Mouse (Mus musculus) embryonic facial prominence, embryonic 13.5 days (tissue): ENCODE results near the gene Zfp711. TPM values are rescaled to one million over a fixed set of nuclear protein-coding genes. Genes with fewer than 3 reads are reported as not detected.

ENCODE experiments used
- ATAC-seq: fragments of 200-750 bp; cut with Nextera tagmentation; 2 replicates; pipeline ENCODE4 v1.8.0; 2017; ENCODE audit warnings: low read depth; ENCODE audit not compliant: insufficient number of reproducible peaks, insufficient read depth, low FRiP score, low TSS enrichment
- H3K27ac ChIP-seq: fragments of 300-500 bp; sonication (generic); 2 replicates; pipeline ENCODE4 v1.5.1; 2015; ENCODE audit warnings: moderate library complexity, mild to moderate bottlenecking, inconsistent platforms
- H3K27me3 ChIP-seq: fragments of 300-500 bp; sonication (generic); 2 replicates; pipeline ENCODE4 v1.6.1; 2015; ENCODE audit warnings: mild to moderate bottlenecking, inconsistent platforms
- H3K36me3 ChIP-seq: fragments of 300-500 bp; sonication (generic); 2 replicates; pipeline ENCODE4 v1.6.1; 2015; ENCODE audit warnings: mild to moderate bottlenecking, inconsistent platforms
- H3K4me1 ChIP-seq: fragments of 300-500 bp; sonication (generic); 2 replicates; pipeline ENCODE4 v1.6.1; 2015; ENCODE audit warnings: inconsistent platforms
- H3K4me2 ChIP-seq: fragments of 300-500 bp; sonication (generic); 2 replicates; pipeline ENCODE4 v1.6.1; 2015; ENCODE audit warnings: moderate library complexity, mild to moderate bottlenecking, inconsistent platforms
- H3K4me3 ChIP-seq: fragments of 300-500 bp; sonication (generic); 2 replicates; pipeline ENCODE4 v1.5.1; 2015; ENCODE audit warnings: mild to moderate bottlenecking, inconsistent platforms
- H3K9ac ChIP-seq: fragments of 300-500 bp; sonication (generic); 2 replicates; pipeline ENCODE4 v1.6.1; 2015; ENCODE audit warnings: mild to moderate bottlenecking, inconsistent platforms
- H3K9me3 ChIP-seq: fragments of 300-500 bp; sonication (generic); 2 replicates; pipeline ENCODE4 v1.6.1; 2016; ENCODE audit warnings: inconsistent platforms
- WGBS: fragments of 180-500 bp; shearing (Covaris S2); methylation state at CpG from one replicate; pipeline ENCODE4 v1.1.7; 2015; ENCODE audit warnings: mixed read lengths; 5-methylcytosine and 5-hydroxymethylcytosine counted together
- polyA plus RNA-seq: library from polyadenylated mRNA; unstranded; fragments of >200 nt; fragmentation: Nextera tagmentation; extraction: Ambion mirVana; gene quantifications from 2 replicates; pipeline ENCODE4 v1.2.1, GENCODE M21; 2015

Gene Zfp711
- 17.9 and 20.4 TPM in 2 replicates for polyA plus RNA-seq

DNA sequence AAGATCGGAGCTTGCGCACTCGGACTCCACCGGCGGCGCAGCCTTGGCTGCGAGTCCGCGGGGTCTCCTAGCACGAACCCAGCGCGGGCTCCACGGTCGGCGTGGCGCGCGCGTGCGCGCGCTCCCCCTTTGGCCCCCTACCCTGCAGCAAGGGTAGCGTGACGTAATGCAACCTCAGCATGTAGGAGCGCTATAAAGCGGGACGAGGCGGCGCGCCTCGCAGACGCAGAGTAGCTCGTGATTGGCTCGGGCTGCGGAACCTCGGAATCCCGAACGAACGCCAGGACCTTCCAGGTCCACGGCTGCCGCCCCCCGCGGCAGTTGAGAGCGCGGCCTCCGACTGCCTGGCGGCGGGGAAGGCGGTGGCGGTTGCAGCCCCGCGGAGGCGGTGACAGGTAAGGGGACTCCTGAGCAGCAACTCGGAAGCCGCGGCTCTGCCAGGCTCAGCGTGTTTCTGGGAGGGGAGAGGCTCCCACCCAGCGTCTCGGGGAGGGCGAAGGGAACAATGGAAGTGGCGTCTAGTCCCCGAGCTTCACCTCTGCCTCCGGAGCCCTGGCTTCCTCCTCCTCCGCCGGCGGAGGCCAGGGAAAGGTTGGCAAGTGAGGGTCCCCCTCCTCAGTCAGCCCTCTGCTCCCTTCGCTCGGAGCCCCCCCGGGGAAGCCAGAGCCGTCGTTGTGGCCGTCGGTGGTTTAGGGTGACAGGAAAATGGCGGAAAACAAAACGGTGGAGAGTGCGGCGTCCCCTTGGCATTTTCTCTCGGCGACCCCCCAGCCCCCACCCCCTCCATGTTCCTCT, at the start of gene Zfp711:
TSS of gene Zfp711 (plus strand) at position 16 of the 795 bp plus-strand sequence.
- H3K4me1 ChIP-seq = no peaks in the 10 kb centered on the region
- H3K27me3 ChIP-seq = no peaks in the 10 kb centered on the region
- peak within 1 kb of the TSS; percentile 56 for H3K4me2 ChIP-seq
- ATAC-seq = peak; percentile 97
- H3K27ac ChIP-seq = peak within 1 kb of the TSS; percentile 83
- no peaks in the 10 kb centered on the region for H3K36me3 ChIP-seq
- H3K4me3 ChIP-seq = peak within 1 kb of the TSS; percentile 63
- H3K9ac ChIP-seq = peak within 1 kb of the TSS; percentile 81
- WGBS = 25% methylated on average over 77 of the region's 79 CpGs
- H3K9me3 ChIP-seq = no peaks in the 10 kb centered on the region

DNA sequence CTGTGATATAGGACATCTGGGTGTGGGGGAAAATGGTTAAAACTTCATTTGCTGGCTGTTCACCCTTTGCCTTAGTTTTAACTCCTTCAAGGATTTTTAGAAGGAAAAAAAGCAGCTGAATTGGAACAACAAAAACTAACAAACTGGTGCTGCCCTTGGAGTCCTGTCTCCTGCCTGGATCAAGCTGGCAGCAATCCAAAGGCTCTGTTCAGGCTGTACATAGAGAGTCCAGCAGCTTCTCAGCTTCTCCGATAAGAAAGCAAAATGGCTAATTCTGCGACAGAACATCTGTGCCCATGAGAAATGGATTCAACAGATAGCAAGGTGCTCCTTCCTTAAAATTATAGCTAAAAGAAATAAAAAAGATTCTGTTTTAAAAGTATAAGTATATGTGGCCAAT, 32.6 kb upstream of the Zfp711 start:
- Histone ChIP-seq H3K27me3 (no peaks in the 10 kb centered on the region), H3K27ac (no peak overlapping the region), H3K36me3 (no peaks in the 10 kb centered on the region), H3K9ac (no peak overlapping the region), H3K4me3 (no peak overlapping the region), H3K4me1 (no peaks in the 10 kb centered on the region), H3K9me3 (no peaks in the 10 kb centered on the region), H3K4me2 (no peak overlapping the region)
- WGBS = 84% methylated on average over 2 of the region's 2 CpGs
- no peak for ATAC-seq

DNA sequence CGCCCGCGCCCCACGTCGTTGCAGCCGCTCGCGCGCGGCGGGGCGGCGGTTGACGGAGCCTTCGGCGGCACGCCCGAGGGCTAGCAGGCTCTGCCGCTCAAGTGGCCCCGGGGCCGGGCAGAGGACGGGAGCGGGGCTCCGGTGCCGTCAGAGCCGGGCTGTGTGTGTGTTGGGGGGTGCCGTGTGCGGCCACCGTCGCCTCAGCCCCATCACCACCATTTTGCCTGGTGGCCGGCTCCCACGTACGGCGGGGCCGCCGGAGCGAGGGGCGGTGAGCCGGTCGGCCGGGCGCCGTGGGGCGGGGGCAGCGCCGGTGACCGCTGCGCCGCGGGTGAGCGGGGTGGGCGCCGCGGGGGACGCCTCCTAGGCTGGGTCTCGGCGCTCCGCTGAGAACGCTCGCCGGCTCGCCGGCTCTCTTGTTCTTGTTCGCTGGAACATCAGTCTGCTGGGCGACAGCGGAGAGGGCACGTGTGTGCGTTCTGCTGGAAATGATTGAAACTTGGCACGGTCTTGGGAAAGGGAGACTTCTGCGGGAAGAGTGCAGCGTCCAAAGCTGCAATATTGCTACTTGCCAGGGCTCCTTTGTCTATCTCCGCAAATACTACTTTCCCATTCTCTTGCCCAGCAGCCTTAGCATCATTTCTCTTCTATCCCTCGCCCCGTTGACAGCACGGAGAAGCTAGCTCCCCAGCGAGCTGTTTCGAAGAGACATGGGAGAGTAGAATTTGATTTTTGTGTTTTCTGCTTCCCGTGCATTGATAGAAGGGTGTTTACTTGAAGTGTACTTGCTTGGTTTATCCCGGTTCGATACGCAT, 1.2 kb downstream of the Zfp711 start:
- Histone ChIP-seq H3K36me3 (no peaks in the 10 kb centered on the region), H3K27me3 (no peaks in the 10 kb centered on the region), H3K9ac (peak overlapping the region; percentile 81), H3K27ac (peak overlapping the region; percentile 83), H3K4me3 (peak overlapping the region; percentile 63), H3K4me1 (no peaks in the 10 kb centered on the region), H3K9me3 (no peaks in the 10 kb centered on the region), H3K4me2 (peak overlapping the region; percentile 56)
- WGBS = 21% methylated on average over 62 of the region's 81 CpGs
- ATAC-seq = peak; percentile 82

DNA sequence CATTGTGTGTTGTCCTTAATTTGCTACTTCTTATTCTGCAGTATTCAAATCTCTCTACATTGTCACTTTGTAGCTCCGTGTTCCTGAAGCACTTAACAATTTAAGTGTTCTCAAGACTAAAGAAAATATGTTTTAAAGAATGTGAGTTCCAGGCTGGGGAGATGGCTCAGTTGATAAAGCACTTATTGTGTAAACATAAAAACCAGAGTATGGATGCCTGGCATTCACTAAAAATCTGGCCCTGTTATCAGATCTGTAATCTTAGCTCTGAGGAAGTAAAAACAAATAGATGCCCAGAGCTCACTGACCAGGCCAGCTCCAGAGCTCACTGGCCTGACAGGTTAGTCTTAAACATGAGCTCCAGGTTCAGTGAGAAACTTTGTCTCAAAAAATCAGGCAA, 75.2 kb downstream of the Zfp711 start:
- Histone ChIP-seq H3K27ac (no peak overlapping the region), H3K36me3 (no peaks in the 10 kb centered on the region), H3K4me2 (no peak overlapping the region), H3K4me3 (no peak overlapping the region), H3K27me3 (no peaks in the 10 kb centered on the region), H3K4me1 (no peaks in the 10 kb centered on the region), H3K9ac (no peak overlapping the region), H3K9me3 (no peaks in the 10 kb centered on the region)
- 32% methylated on average over 1 of the region's 1 CpGs for WGBS
- ATAC-seq = no peak

DNA sequence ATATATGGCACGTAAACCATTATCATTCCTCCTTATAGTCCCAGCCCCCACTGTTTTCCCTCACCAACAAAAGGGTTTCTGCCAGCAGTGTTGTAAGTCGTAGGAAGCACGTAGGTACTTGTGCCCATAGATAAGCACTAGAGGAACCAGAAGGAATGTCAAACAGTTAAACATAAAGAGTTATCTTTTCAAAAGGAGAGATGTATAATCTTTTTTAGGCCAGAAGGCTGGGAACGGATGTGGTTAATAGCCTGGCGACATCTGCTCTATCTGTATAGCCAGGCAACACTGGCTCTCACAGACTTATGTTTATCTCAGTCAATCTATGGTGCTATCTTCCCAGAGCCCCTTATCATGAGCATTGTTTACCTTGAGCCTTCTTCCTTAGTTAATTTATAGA, 80.3 kb downstream of the Zfp711 start:
- no peaks in the 10 kb centered on the region for H3K27me3 ChIP-seq
- H3K4me2 ChIP-seq = no peak overlapping the region
- H3K4me1 ChIP-seq = no peaks in the 10 kb centered on the region
- H3K27ac ChIP-seq = no peak overlapping the region
- 81% methylated on average over 5 of the region's 5 CpGs for WGBS
- ATAC-seq = no peak
- no peaks in the 10 kb centered on the region for H3K9me3 ChIP-seq
- no peak overlapping the region for H3K4me3 ChIP-seq
- no peak overlapping the region for H3K9ac ChIP-seq
- no peaks in the 10 kb centered on the region for H3K36me3 ChIP-seq

Other genes starting within 250 kb of the Zfp711 start
- gene Satl1, start 193.7 kb upstream of the Zfp711 start, polyA plus RNA-seq = not detected in 2 replicates
- not detected in 2 replicates for gene 2010106E10Rik, start 105.3 kb upstream of the Zfp711 start, polyA plus RNA-seq
- 3.1 and 3.9 TPM in 2 replicates for gene Pof1b, start 98.1 kb downstream of the Zfp711 start, polyA plus RNA-seq